Mouse (Mus musculus) limb, embryonic 13.5 days (tissue): ENCODE measurements at regions not wholly inside any gene's neighbourhood (a gene's known extent, or its start where the extent isn't known, plus 50 kb on each side); places are given as distances from the start of the nearest gene placed in this dataset.

Experiments
- ATAC-seq: fragments of 200-750 bp; cut with Nextera tagmentation; 2 replicates; pipeline ENCODE4 v1.8.0; 2017; ENCODE audit warnings: low read depth, moderate number of reproducible peaks, moderate TSS enrichment; ENCODE audit not compliant: low FRiP score
- H3K27ac ChIP-seq: fragments of 300-500 bp; sonication (generic); 2 replicates; pipeline ENCODE4 v1.5.1; 2015; ENCODE audit warnings: inconsistent platforms, mild to moderate bottlenecking, moderate library complexity
- H3K27me3 ChIP-seq: fragments of 300-500 bp; sonication (generic); 2 replicates; pipeline ENCODE4 v1.6.1; 2015; ENCODE audit warnings: mild to moderate bottlenecking, inconsistent platforms
- H3K36me3 ChIP-seq: fragments of 300-500 bp; sonication (generic); 2 replicates; pipeline ENCODE4 v1.6.1; 2015; ENCODE audit warnings: inconsistent platforms, mild to moderate bottlenecking, moderate library complexity
- H3K4me1 ChIP-seq: fragments of 300-500 bp; sonication (generic); 2 replicates; pipeline ENCODE4 v1.6.1; 2015; ENCODE audit warnings: inconsistent platforms
- H3K4me2 ChIP-seq: fragments of 300-500 bp; sonication (generic); replicated peaks from 2 replicates; pipeline ENCODE4 v1.6.1; 2015; ENCODE audit warnings: inconsistent platforms, mild to moderate bottlenecking, moderate library complexity
- H3K4me3 ChIP-seq: fragments of 300-500 bp; sonication (generic); 2 replicates; pipeline ENCODE4 v1.5.1; 2015; ENCODE audit warnings: moderate library complexity, mild to moderate bottlenecking, inconsistent platforms
- H3K9ac ChIP-seq: fragments of 300-500 bp; sonication (generic); 2 replicates; pipeline ENCODE4 v1.6.1; 2015; ENCODE audit warnings: mild to moderate bottlenecking, inconsistent platforms
- H3K9me3 ChIP-seq: fragments of 300-500 bp; sonication (generic); 2 replicates; pipeline ENCODE4 v1.6.1; 2016; ENCODE audit warnings: inconsistent platforms
- WGBS: fragments of 180-500 bp; shearing (Covaris S2); methylation state at CpG from one replicate; pipeline ENCODE4 v1.1.7; 2015; 5-methylcytosine and 5-hydroxymethylcytosine counted together

DNA sequence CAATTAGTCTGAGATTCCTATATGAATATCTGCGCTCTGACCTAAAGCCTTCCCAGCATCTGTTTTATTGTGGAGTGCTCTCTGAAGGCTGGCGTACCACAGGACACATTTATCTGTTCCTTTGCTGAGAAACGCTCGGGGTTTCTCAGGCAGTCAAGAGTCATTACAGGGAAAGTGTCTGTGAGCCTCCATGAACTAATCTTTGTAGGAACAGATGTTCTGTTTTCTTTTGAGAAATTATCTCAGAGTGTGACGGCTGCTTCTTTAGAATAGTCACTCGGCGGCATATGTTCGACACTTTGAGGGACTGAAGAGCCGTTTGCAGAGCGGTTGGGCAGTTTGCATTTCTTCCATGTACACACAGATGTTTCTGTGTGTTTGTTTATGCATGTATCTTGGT is 255.6 kb downstream of the Ankrd50 start:
- H3K9ac ChIP-seq, result no peak overlapping the region
- H3K9me3 ChIP-seq, result no peaks in the 10 kb centered on the region
- H3K27me3 ChIP-seq, result peaks cover 4% of the 10 kb centered on the region; the same call in 1 of the 2 replicates
- no peak overlapping the region for H3K4me3 ChIP-seq
- no peak for ATAC-seq
- H3K4me2 ChIP-seq, result no peak overlapping the region
- H3K27ac ChIP-seq, result no peak overlapping the region
- no peaks in the 10 kb centered on the region for H3K36me3 ChIP-seq
- WGBS, result 68% methylated on average over 10 of the region's 10 CpGs
- peaks cover 40% of the 10 kb centered on the region for H3K4me1 ChIP-seq

DNA sequence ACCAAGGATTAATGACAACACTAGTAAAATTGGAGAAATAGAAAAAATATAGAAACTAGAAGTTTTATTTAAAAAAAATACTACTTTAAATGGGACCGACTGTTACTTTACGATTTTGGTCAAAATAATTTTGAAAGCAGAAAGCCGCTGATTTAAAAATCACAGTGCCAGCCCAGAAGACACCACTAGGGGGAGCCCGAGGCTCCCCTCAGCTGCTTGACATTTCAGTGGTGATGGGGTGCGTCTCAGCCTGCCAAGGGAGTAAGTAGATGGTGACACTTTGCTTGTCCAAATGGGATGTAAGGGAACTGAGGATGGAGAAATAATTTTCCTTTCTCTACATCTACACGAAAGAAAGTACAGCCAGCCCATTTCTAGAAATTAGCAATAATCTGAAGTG is 257.0 kb downstream of the Ankrd50 start:
- Histone ChIP-seq H3K9ac (no peak overlapping the region), H3K9me3 (no peaks in the 10 kb centered on the region), H3K27ac (no peak overlapping the region), H3K4me2 (no peak overlapping the region), H3K36me3 (no peaks in the 10 kb centered on the region), H3K27me3 (peaks cover 4% of the 10 kb centered on the region; the same call in 1 of the 2 replicates), H3K4me1 (peaks cover 29% of the 10 kb centered on the region), H3K4me3 (no peak overlapping the region)
- ATAC-seq, result no peak
- 19% methylated on average over 6 of the region's 6 CpGs for WGBS

DNA sequence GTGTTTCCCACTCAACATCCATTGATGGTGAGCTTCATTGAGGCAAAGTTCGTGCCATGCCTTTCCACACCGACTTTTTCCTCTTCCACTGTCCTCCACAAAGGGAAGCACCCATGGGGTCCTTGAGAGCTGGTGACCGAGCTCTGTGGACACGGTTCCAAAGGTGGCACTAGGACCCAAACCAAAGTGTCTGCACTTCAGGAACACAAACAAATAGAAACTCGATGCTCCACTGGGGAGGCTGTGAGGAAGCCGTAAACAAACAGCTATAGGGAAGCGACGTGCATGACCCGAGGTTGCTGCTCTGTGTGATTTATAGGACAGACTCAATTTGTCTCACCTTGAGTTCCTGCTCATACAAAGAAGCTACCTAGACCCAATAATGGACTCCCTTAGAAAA is 257.5 kb downstream of the Ankrd50 start:
- Histone ChIP-seq H3K9me3 (no peaks in the 10 kb centered on the region), H3K9ac (no peak overlapping the region), H3K4me1 (peaks cover 24% of the 10 kb centered on the region), H3K4me2 (no peak overlapping the region), H3K4me3 (no peak overlapping the region), H3K36me3 (no peaks in the 10 kb centered on the region), H3K27me3 (peaks cover 4% of the 10 kb centered on the region; the same call in 1 of the 2 replicates), H3K27ac (no peak overlapping the region)
- WGBS, result 58% methylated on average over 9 of the region's 9 CpGs
- ATAC-seq, result no peak

- Histone ChIP-seq H3K36me3 (no peaks in the 10 kb centered on the region), H3K9ac (no peak overlapping the region), H3K4me1 (peaks cover 15% of the 10 kb centered on the region), H3K27ac (no peak overlapping the region), H3K4me3 (no peak overlapping the region), H3K27me3 (peaks cover 4% of the 10 kb centered on the region; the same call in 1 of the 2 replicates), H3K4me2 (no peak overlapping the region), H3K9me3 (no peaks in the 10 kb centered on the region)
- 52% methylated on average over 2 of the region's 2 CpGs for WGBS
- no peak for ATAC-seq
Observed at GRCm38 (mm10) chr3:38226147-38226546, 258.5 kb downstream of the Ankrd50 start.

DNA sequence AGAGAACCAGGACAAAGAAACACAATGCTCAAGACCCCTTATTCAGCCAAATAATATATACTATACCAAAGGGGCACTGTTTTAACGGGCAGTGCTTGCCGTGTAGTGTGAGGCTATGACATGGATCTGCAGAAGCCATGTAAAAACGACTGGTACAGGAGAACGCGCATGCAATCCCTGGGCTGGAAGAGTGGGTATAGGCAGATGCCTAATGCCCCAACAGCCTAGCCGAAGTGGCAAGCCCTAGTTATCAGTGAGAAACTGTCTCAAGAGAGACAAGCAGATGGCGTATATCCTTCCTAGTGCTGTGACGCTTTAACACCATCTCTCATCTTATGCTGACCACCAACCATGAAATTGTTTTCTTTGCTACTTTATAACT is 262.8 kb downstream of the Ankrd50 start:
- WGBS, result 80% methylated on average over 8 of the region's 8 CpGs
- no peaks in the 10 kb centered on the region for H3K4me1 ChIP-seq
- H3K9me3 ChIP-seq, result no peaks in the 10 kb centered on the region
- 0 out of 2 replicates have a peak, but pooled peaks cover 4% of the 10 kb centered on the region for H3K27me3 ChIP-seq
- no peak overlapping the region for H3K27ac ChIP-seq
- H3K4me2 ChIP-seq, result no peak overlapping the region
- no peak overlapping the region for H3K9ac ChIP-seq
- 0 out of 2 replicates have a peak, but pooled peaks have one; percentile 15 for ATAC-seq
- H3K4me3 ChIP-seq, result no peak overlapping the region
- no peaks in the 10 kb centered on the region for H3K36me3 ChIP-seq

DNA sequence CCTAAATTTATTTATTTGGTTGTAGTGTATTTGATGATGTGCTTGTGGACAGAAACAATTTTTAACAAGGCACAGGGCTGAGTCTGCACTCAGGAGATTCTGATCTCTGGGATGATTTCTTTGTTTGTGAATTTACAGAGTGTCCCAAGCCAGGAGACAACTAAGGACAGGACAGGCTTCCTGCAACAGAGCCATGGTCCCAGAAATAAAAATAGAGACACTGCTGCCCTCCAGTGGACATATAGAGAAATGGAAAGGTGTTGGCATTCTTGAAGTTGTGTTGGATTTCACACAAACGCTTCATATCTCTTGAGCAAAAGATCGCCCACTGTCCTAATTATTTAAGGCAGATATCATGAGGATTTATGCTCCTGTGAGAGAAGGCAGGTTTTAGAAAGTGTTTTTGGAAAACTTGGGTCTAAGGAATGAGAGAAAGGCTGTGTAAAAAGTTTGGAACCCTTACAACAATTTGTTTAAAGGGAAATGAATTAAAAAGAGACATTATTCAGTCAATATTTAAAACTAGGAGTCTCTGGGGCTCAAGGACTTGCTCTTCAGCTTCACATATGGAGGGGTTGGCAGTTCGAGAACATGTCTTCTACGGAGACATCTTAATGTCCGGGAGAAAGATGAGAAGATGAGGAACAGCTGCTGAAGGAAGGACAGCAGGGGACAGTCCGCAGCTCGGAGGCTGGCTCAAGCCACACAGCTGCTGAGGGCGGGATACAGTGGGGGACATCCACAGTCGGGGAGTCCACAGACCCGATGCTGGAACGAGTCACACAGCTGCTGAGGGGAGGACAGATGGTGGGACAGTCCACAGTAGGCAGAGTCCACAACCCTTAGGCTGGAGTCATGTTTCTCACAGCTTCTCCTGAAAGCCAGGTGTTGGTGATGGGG is 263.5 kb downstream of the Ankrd50 start:
- no peaks in the 10 kb centered on the region for H3K27me3 ChIP-seq
- no peak overlapping the region for H3K27ac ChIP-seq
- H3K9me3 ChIP-seq, result no peaks in the 10 kb centered on the region
- no peak overlapping the region for H3K4me3 ChIP-seq
- H3K4me1 ChIP-seq, result no peaks in the 10 kb centered on the region
- 0 out of 2 replicates have a peak overlapping the region, but pooled peaks have one; percentile 7 for H3K4me2 ChIP-seq
- no peak overlapping the region for H3K9ac ChIP-seq
- peak; percentile 85 for ATAC-seq
- 42% methylated on average over 11 of the region's 11 CpGs for WGBS
- H3K36me3 ChIP-seq, result no peaks in the 10 kb centered on the region

- Histone ChIP-seq H3K9me3 (no peaks in the 10 kb centered on the region), H3K4me1 (0 out of 2 replicates have a peak, but pooled peaks cover 5% of the 10 kb centered on the region), H3K27ac (no peak overlapping the region), H3K27me3 (no peaks in the 10 kb centered on the region), H3K9ac (no peak overlapping the region), H3K36me3 (no peaks in the 10 kb centered on the region), H3K4me3 (no peak overlapping the region), H3K4me2 (no peak overlapping the region)
- WGBS, result 64% methylated on average over 3 of the region's 3 CpGs
- no peak for ATAC-seq
Observed at GRCm38 (mm10) chr3:38209081-38209480, 275.6 kb downstream of the Ankrd50 start.

DNA sequence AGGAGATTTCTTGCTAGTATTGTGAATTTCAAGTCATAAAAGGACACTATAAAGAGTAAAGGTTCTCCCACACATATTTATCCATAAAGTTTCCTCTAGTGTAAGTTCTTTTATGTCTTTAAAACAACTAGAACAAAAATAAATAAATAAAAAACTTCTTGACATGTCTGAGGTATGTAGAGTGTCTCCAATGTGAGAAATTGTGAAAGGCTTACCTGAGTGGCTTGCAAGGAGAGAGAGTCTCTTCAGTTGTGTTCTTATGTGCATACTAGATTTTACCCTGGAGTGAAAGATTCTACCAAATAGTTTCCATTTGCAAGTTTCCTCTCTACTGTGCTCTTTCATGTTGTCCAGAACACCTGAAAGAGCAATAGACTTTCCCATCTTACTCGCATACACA is 276.8 kb downstream of the Ankrd50 start:
- no peak overlapping the region for H3K27ac ChIP-seq
- no peaks in the 10 kb centered on the region for H3K36me3 ChIP-seq
- H3K9me3 ChIP-seq, result no peaks in the 10 kb centered on the region
- H3K4me2 ChIP-seq, result no peak overlapping the region
- WGBS, result 87% methylated on average over 1 of the region's 1 CpGs
- no peak overlapping the region for H3K4me3 ChIP-seq
- 0 out of 2 replicates have a peak, but pooled peaks cover 5% of the 10 kb centered on the region for H3K4me1 ChIP-seq
- no peak overlapping the region for H3K9ac ChIP-seq
- no peaks in the 10 kb centered on the region for H3K27me3 ChIP-seq
- ATAC-seq, result no peak

DNA sequence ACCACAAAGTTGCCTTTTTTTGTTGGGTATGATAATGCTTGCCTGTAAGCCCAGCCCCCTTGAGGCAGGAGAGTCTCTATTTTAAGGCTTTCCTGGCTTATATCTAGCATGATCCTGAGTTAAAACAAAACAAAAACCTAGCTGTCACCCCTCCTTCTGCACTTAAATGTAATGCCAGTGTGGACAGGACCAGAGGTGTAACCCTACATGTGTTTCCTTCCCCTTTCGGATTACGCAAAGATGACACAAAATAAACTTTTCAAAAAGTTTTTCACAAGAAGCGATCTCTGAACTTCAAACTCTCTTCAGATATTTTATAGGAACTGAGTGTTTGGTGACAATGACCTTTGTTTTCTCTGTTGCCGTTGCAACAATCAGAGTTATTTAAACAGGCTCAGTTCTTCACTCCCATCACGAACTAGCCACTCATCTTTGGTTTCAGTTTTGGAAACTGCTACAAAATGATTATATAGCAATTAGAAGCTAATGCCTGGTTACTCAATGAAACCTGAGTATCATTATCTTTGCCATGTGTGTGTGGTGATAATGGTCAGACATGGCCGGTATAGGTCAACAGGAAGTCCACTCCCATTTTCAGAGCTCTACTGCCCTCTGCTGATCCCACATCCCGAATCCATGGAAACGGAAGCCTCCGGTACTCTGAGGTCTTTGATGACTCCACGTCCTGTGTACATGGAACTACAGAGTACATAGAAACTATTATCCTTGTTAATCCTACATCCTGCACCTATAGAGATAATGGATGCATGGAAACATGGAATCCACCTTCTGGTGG is 282.6 kb downstream of the Ankrd50 start:
- Histone ChIP-seq H3K9me3 (0 out of 2 replicates have a peak, but pooled peaks cover 4% of the 10 kb centered on the region), H3K27ac (no peak overlapping the region), H3K36me3 (no peaks in the 10 kb centered on the region), H3K4me2 (no peak overlapping the region), H3K4me3 (no peak overlapping the region), H3K9ac (no peak overlapping the region), H3K27me3 (no peaks in the 10 kb centered on the region), H3K4me1 (no peaks in the 10 kb centered on the region)
- WGBS, result 57% methylated on average over 10 of the region's 10 CpGs
- ATAC-seq, result no peak

- ATAC-seq, result no peak
Observed at GRCm38 (mm10) chr3:38194001-38194400, 290.6 kb downstream of the Ankrd50 start.

DNA sequence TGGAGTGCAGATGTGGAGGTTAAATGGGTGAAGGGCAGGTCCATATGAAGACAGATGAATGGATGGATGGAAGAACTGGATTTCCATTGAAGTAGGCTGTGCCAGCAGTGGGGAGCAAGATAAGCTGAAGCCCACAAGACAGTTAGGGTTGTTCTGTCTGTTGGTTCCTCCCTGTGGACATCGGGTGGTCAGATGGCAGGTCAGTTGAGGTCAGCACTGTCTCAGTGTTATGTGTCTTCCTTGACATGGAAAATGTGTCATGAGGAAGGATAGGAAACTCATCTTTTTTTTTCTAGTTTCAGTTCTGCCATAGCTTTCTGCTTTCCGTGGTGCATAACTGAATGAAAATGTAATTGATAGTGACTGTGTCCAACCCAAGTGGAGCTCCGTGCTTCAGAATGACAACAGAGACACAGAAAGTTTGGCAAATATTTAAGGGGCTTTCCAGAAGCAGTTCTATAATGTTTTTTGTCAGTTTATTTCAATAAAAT is 297.2 kb downstream of the Ankrd50 start:
- Histone ChIP-seq H3K4me2 (no peak overlapping the region), H3K27me3 (no peaks in the 10 kb centered on the region)
- WGBS, result 88% methylated on average over 3 of the region's 3 CpGs

More at GRCm38 (mm10) chr3:38194001-38194400, 290.6 kb downstream of the Ankrd50 start:
- H3K9ac ChIP-seq, result no peak overlapping the region
- no peak overlapping the region for H3K4me3 ChIP-seq
- 76% methylated on average over 4 of the region's 4 CpGs for WGBS
- H3K27ac ChIP-seq, result no peak overlapping the region
- H3K27me3 ChIP-seq, result no peaks in the 10 kb centered on the region
- H3K4me2 ChIP-seq, result no peak overlapping the region
- no peaks in the 10 kb centered on the region for H3K9me3 ChIP-seq
- H3K36me3 ChIP-seq, result no peaks in the 10 kb centered on the region
- H3K4me1 ChIP-seq, result no peaks in the 10 kb centered on the region

DNA sequence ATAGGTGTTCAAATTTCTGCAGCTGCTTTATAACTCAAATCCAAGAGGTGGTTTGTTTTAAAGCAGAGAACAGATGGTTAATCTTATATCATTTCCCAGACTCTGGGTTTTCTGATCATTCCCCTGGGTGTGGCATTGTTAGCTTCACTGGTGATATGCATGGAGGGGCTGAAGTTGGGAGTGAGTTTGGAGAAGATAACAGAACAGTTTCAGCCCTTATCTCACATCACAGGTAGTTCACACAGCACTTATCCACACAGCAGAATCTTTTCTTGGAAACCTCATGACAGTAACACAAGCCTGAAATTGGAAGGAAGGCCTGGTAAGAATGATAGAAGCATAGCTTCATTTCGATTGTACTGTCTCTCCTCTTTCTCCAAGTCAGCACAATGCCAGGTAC is 298.1 kb downstream of the Ankrd50 start:
- no peak for ATAC-seq
- Histone ChIP-seq H3K9ac (no peak overlapping the region), H3K36me3 (no peaks in the 10 kb centered on the region), H3K27ac (no peak overlapping the region), H3K27me3 (no peaks in the 10 kb centered on the region), H3K4me1 (no peaks in the 10 kb centered on the region), H3K4me2 (no peak overlapping the region), H3K9me3 (no peaks in the 10 kb centered on the region), H3K4me3 (no peak overlapping the region)
- WGBS, result 77% methylated on average over 1 of the region's 1 CpGs

More for the DNA sequence above, 297.2 kb downstream of the Ankrd50 start:
- Histone ChIP-seq H3K4me1 (no peaks in the 10 kb centered on the region), H3K27ac (no peak overlapping the region), H3K9ac (no peak overlapping the region), H3K4me3 (no peak overlapping the region), H3K36me3 (no peaks in the 10 kb centered on the region), H3K9me3 (no peaks in the 10 kb centered on the region)
- ATAC-seq, result no peak
